Comparison of ENCODE assay signal across 9 mouse cellular contexts in genomic region chr14:59084396-59084795, GRCm38 (mm10). TPM values are rescaled to one million over a fixed set of nuclear protein-coding genes. Genes with fewer than 3 reads are reported as not detected.
DNase-seq lines count a peak whose midpoint lies in the region; ATAC-seq and TF ChIP-seq lines count a peak whose summit lies in the region.
"Had no signal": no experiment of that assay in that cellular context is flagged by ENCODE, and none has a peak within 500 bp of the region (broad histone marks: within the 10 kb centered on the region; RNA-seq: fewer than 3 reads in every experiment).

No protein-coding gene starts in this region.

- POLR2A ChIA-PET in Patski (lab: Charles Lee): no interaction called here

- H3K27ac ChIP-seq in kidney, embryonic 14.5 days (ENCODE audit: low read depth, low read length): no peak overlapping the region
- no peak overlapping the region for H3K27ac ChIP-seq in hindbrain, postnatal 0 days
- H3K27ac ChIP-seq in limb, embryonic 11.5 days (replicated peaks; ENCODE audit: low read depth, low read length): no peak overlapping the region
- no peak overlapping the region for H3K27ac ChIP-seq in forebrain, embryonic 15.5 days (replicated peaks)

- in situ Hi-C loops in Patski (cut with MboI; ENCODE audit: low pct_unique_long_range_greater_than_20kb): loop anchor here (10.0 kb wide), 1 partner anchor 1050 kb away; no protein-coding TSS in a partner anchor

- no peaks in the 10 kb centered on the region for H3K36me3 ChIP-seq in kidney, embryonic 14.5 days (ENCODE audit: control insufficient read depth, insufficient read depth, low read length)
- H3K36me3 ChIP-seq in hindbrain, postnatal 0 days (ENCODE audit: insufficient read depth, low read length): no peaks in the 10 kb centered on the region
- H3K36me3 ChIP-seq in limb, embryonic 11.5 days (ENCODE audit: control insufficient read depth, insufficient read depth, low read length): no peaks in the 10 kb centered on the region
- H3K36me3 ChIP-seq in forebrain, embryonic 15.5 days: no peaks in the 10 kb centered on the region

- H3K27me3 ChIP-seq in kidney, embryonic 14.5 days (ENCODE audit: control insufficient read depth, insufficient read depth, low read length): no peaks in the 10 kb centered on the region
- H3K27me3 ChIP-seq in Patski: peaks cover 4% of the 10 kb centered on the region
- H3K27me3 ChIP-seq in hindbrain, postnatal 0 days (ENCODE audit: insufficient read depth, low read length): no peaks in the 10 kb centered on the region
- H3K27me3 ChIP-seq in limb, embryonic 11.5 days (ENCODE audit: control insufficient read depth, insufficient read depth, low read length): no peaks in the 10 kb centered on the region
- H3K27me3 ChIP-seq in forebrain, embryonic 15.5 days: no peaks in the 10 kb centered on the region

- H3K9me3 ChIP-seq in kidney, embryonic 14.5 days (ENCODE audit: control insufficient read depth, low read length): no peaks in the 10 kb centered on the region
- no peaks in the 10 kb centered on the region for H3K9me3 ChIP-seq in hindbrain, postnatal 0 days (ENCODE audit: low read length)
- H3K9me3 ChIP-seq in limb, embryonic 11.5 days (ENCODE audit: control insufficient read depth, low read length): no peaks in the 10 kb centered on the region
- no peaks in the 10 kb centered on the region for H3K9me3 ChIP-seq in forebrain, embryonic 15.5 days

- no peak for ATAC-seq in kidney, embryonic 14.5 days (ENCODE audit: low FRiP score, low TSS enrichment)
- ATAC-seq in Patski: no peak
- no peak for ATAC-seq in hindbrain, postnatal 0 days
- no peak for ATAC-seq in limb, embryonic 11.5 days (ENCODE audit: insufficient number of reproducible peaks, low FRiP score, low TSS enrichment, low read depth)
- no peak for ATAC-seq in forebrain, embryonic 15.5 days (replicated peaks)

- CTCF ChIA-PET in Patski (lab: Charles Lee): interaction anchor here (0.6 to 1.4 kb wide), 4 partner anchors 18 to 694 kb away, joined by 3 read pairs; no protein-coding TSS in a partner anchor

- WGBS in kidney, embryonic 14.5 days: 36% methylated on average over 6 of the region's 6 CpGs
- 31% methylated on average over 6 of the region's 6 CpGs for WGBS in hindbrain, postnatal 0 days
- WGBS in limb, embryonic 11.5 days: 43% methylated on average over 6 of the region's 6 CpGs
- WGBS in forebrain, embryonic 15.5 days: 24% methylated on average over 6 of the region's 6 CpGs

- no peaks in the 10 kb centered on the region for H3K4me1 ChIP-seq in kidney, embryonic 14.5 days (ENCODE audit: control insufficient read depth, insufficient read depth, low read length)
- H3K4me1 ChIP-seq in hindbrain, postnatal 0 days (ENCODE audit: insufficient read depth, low read length): no peaks in the 10 kb centered on the region
- H3K4me1 ChIP-seq in limb, embryonic 11.5 days (ENCODE audit: control insufficient read depth, insufficient read depth, low read length): no peaks in the 10 kb centered on the region
- no peaks in the 10 kb centered on the region for H3K4me1 ChIP-seq in forebrain, embryonic 15.5 days

- peak; percentile 27 for DNase-seq in kidney, adult 18-20 months
- no peak for DNase-seq in Patski (ENCODE audit: low read depth, low spot score)
- DNase-seq in cerebellum, adult 8-10 months: peak; percentile 59
- peak; percentile 77 for DNase-seq in hindbrain, postnatal 0 days (ENCODE audit: low spot score)
- DNase-seq in limb, embryonic 11.5 days (ENCODE audit: low spot score): peak; percentile 64
- DNase-seq in urinary bladder, postnatal 36 days (ENCODE audit: low spot score in 2 of 2): peak; percentile 21 to 28

- no peak overlapping the region for H3K4me2 ChIP-seq in kidney, embryonic 14.5 days (replicated peaks; ENCODE audit: low read depth, low read length)
- no peak overlapping the region for H3K4me2 ChIP-seq in hindbrain, postnatal 0 days (ENCODE audit: low read depth, low read length)
- no peak overlapping the region for H3K4me2 ChIP-seq in limb, embryonic 11.5 days (ENCODE audit: low read depth, severe bottlenecking)
- H3K4me2 ChIP-seq in forebrain, embryonic 15.5 days (replicated peaks): no peak overlapping the region

- TF ChIP-seq CTCF in Patski (IDR thresholded peaks at IDR 0.05): peak; percentile 93
- TF ChIP-seq CTCF in hindbrain, postnatal 0 days (IDR thresholded peaks at IDR 0.05; ENCODE audit: low read depth): peak; percentile 77

- H3K4me3 ChIP-seq in kidney, embryonic 14.5 days (ENCODE audit: low read length): no peak overlapping the region
- H3K4me3 ChIP-seq in hindbrain, postnatal 0 days (ENCODE audit: low read length): no peak overlapping the region
- H3K4me3 ChIP-seq in limb, embryonic 11.5 days (ENCODE audit: low read depth, low read length): no peak overlapping the region
- H3K4me3 ChIP-seq in forebrain, embryonic 15.5 days: no peak overlapping the region

- no peak overlapping the region for H3K9ac ChIP-seq in kidney, embryonic 14.5 days (ENCODE audit: low read depth, low read length)
- H3K9ac ChIP-seq in hindbrain, postnatal 0 days (replicated peaks; ENCODE audit: low read length): no peak overlapping the region
- no peak overlapping the region for H3K9ac ChIP-seq in limb, embryonic 11.5 days (ENCODE audit: low read length)
- H3K9ac ChIP-seq in forebrain, embryonic 15.5 days (replicated peaks): no peak overlapping the region

RNA-seq across cellular contexts. Expression of gene 1700129C05Rik, which starts 58.3 kb away (rescaled TPM):
- polyA plus RNA-seq in kidney, embryonic 14.5 days (2014; fragmentation: Nextera tagmentation; extraction: Ambion mirVana): not detected in 2 replicates
- polyA plus RNA-seq in Patski (2021): not detected
- not detected in 2 replicates for total RNA-seq in hindbrain, postnatal 0 days (2014; rRNA removed)
- polyA plus RNA-seq in hindbrain, postnatal 0 days (2015; fragmentation: Nextera tagmentation; extraction: Ambion mirVana): not detected in 2 replicates
- not detected in 2 replicates for polyA plus RNA-seq in limb, embryonic 11.5 days (2014; fragmentation: Nextera tagmentation; extraction: Ambion mirVana)
- not detected in 2 replicates for polyA plus RNA-seq in forebrain, embryonic 15.5 days (2015; fragmentation: Nextera tagmentation; extraction: Ambion mirVana)
- polyA plus RNA-seq: neural tube, embryonic 14.5 days had no signal
